ENCODE assay signal across 27 mouse cellular contexts in the genomic region with DNA sequence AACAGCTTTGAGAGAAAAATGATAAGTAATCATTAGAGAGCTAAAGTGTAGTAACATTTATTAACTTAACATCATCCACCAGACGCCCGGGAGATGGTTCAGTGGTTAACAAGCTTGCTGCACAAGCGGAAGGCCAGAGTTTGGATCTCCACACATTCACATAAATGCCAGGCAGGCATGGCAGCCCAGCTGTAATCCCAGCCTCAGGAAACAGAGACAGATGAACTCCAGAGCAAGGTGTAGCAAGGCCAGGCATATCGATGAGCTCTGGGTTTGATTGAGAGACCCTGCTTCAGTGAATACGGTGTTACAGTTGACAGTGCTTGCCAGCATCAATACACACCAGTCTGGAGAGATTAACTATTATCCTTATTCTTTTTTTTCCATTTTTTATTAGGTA.
A peak's percentile ranks its signal among the peaks of the same experiment; 100 is the strongest.
DNase-seq lines count a peak whose midpoint lies in the region; ATAC-seq and TF ChIP-seq lines count a peak whose summit lies in the region.
"Had no signal": no experiment of that assay in that cellular context is flagged by ENCODE, and none has a peak within 500 bp of the region (broad histone marks: within the 10 kb centered on the region; RNA-seq: fewer than 3 reads in every experiment).

No protein-coding gene starts in this region.

- no peaks in the 10 kb centered on the region for H3K9me3 ChIP-seq in heart, embryonic 10.5 days
- no peaks in the 10 kb centered on the region for H3K9me3 ChIP-seq in midbrain, embryonic 11.5 days (ENCODE audit: control insufficient read depth, low read length)
- H3K9me3 ChIP-seq in midbrain, postnatal 0 days (ENCODE audit: low read length): no peaks in the 10 kb centered on the region
- H3K9me3 ChIP-seq in embryonic facial prominence, embryonic 10.5 days: no peaks in the 10 kb centered on the region
- H3K9me3 ChIP-seq: embryonic facial prominence, embryonic 13.5 days; forebrain, embryonic 12.5 days; forebrain, embryonic 15.5 days; heart, embryonic 12.5 days; heart, embryonic 15.5 days had no signal

- H3K36me3 ChIP-seq in heart, embryonic 10.5 days: no peaks in the 10 kb centered on the region
- H3K36me3 ChIP-seq in midbrain, embryonic 11.5 days (ENCODE audit: control insufficient read depth, insufficient read depth, low read length): no peaks in the 10 kb centered on the region
- H3K36me3 ChIP-seq in midbrain, postnatal 0 days (ENCODE audit: insufficient read depth, low read length): no peaks in the 10 kb centered on the region
- no peaks in the 10 kb centered on the region for H3K36me3 ChIP-seq in embryonic facial prominence, embryonic 10.5 days (replicated peaks)
- H3K36me3 ChIP-seq: embryonic facial prominence, embryonic 13.5 days; forebrain, embryonic 12.5 days; forebrain, embryonic 15.5 days; heart, embryonic 12.5 days; heart, embryonic 15.5 days had no signal

- DNase-seq in heart, embryonic 10.5 days (ENCODE audit: low spot score): peak; percentile 60
- no peak for DNase-seq in heart, postnatal 14 days
- peak; percentile 45 for DNase-seq in midbrain, embryonic 11.5 days (ENCODE audit: low spot score, missing footprints)
- DNase-seq in midbrain, postnatal 0 days (ENCODE audit: low spot score): no peak
- peak; percentile 1 for DNase-seq in embryonic facial prominence, embryonic 10.5 days (ENCODE audit: low spot score)
- no peak for DNase-seq in cerebellum, adult 8-10 months
- DNase-seq: adrenal gland, postnatal 10 days; adrenal gland, postnatal 36 days; cerebellum, adult 18-20 months; cerebellum, adult 9-11 months; cerebellum, postnatal 25 days; gastrocnemius, postnatal 36 days; heart, adult 2 months; heart, postnatal 10 days; heart, postnatal 4 days; kidney, adult 11 months had no signal

- H3K4me2 ChIP-seq in midbrain, embryonic 11.5 days: no peak overlapping the region
- no peak overlapping the region for H3K4me2 ChIP-seq in midbrain, postnatal 0 days (ENCODE audit: low read depth, low read length, poor library complexity, severe bottlenecking)
- H3K4me2 ChIP-seq: embryonic facial prominence, embryonic 13.5 days; forebrain, embryonic 12.5 days; forebrain, embryonic 15.5 days; heart, embryonic 12.5 days; heart, embryonic 15.5 days; hindbrain, embryonic 14.5 days had no signal

- intact Hi-C loops in heart, postnatal 14 days (cut with DNase I): no loop called here

- no peak for TF ChIP-seq CTCF in midbrain, postnatal 0 days (IDR thresholded peaks at IDR 0.05)

- no peak for ATAC-seq in midbrain, embryonic 11.5 days (ENCODE audit: low FRiP score)
- ATAC-seq in midbrain, postnatal 0 days (ENCODE audit: low FRiP score): no peak
- ATAC-seq: activated CD4-positive, CD25-positive, alpha-beta regulatory T cell, adult 4 months; CD4-positive, CD25-positive, alpha-beta regulatory T cell, adult 4 months; forebrain, embryonic 15.5 days; hindbrain, postnatal 0 days; inflammation-experienced regulatory T-cells, adult 6 months had no signal

- WGBS in heart, embryonic 10.5 days: 88% methylated on average over 5 of the region's 5 CpGs
- WGBS in midbrain, embryonic 11.5 days: 91% methylated on average over 5 of the region's 5 CpGs
- 89% methylated on average over 5 of the region's 5 CpGs for WGBS in midbrain, postnatal 0 days
- 93% methylated on average over 5 of the region's 5 CpGs for WGBS in embryonic facial prominence, embryonic 10.5 days

- H3K9ac ChIP-seq in midbrain, embryonic 11.5 days (ENCODE audit: low read length): no peak overlapping the region
- no peak overlapping the region for H3K9ac ChIP-seq in midbrain, postnatal 0 days (replicated peaks; ENCODE audit: low read length, poor library complexity, severe bottlenecking)
- H3K9ac ChIP-seq: embryonic facial prominence, embryonic 13.5 days; forebrain, embryonic 12.5 days; forebrain, embryonic 15.5 days; heart, embryonic 12.5 days; heart, embryonic 15.5 days; hindbrain, embryonic 14.5 days had no signal

- H3K4me1 ChIP-seq in heart, embryonic 10.5 days: no peaks in the 10 kb centered on the region
- no peaks in the 10 kb centered on the region for H3K4me1 ChIP-seq in midbrain, embryonic 11.5 days (ENCODE audit: control insufficient read depth, insufficient read depth, low read length)
- H3K4me1 ChIP-seq in midbrain, postnatal 0 days (ENCODE audit: insufficient read depth, low read length): no peaks in the 10 kb centered on the region
- no peaks in the 10 kb centered on the region for H3K4me1 ChIP-seq in embryonic facial prominence, embryonic 10.5 days
- H3K4me1 ChIP-seq: embryonic facial prominence, embryonic 13.5 days; forebrain, embryonic 12.5 days; forebrain, embryonic 15.5 days; heart, embryonic 15.5 days had no signal

- no peak overlapping the region for H3K4me3 ChIP-seq in heart, embryonic 10.5 days
- H3K4me3 ChIP-seq in midbrain, embryonic 11.5 days (ENCODE audit: low read depth, low read length): no peak overlapping the region
- no peak overlapping the region for H3K4me3 ChIP-seq in midbrain, postnatal 0 days (ENCODE audit: low read depth, low read length)
- H3K4me3 ChIP-seq in embryonic facial prominence, embryonic 10.5 days: no peak overlapping the region
- H3K4me3 ChIP-seq: embryonic facial prominence, embryonic 13.5 days; erythroblast, embryonic 14.5 days; forebrain, embryonic 12.5 days; forebrain, embryonic 15.5 days; heart, adult 2 months; heart, embryonic 12.5 days; heart, embryonic 15.5 days had no signal

- H3K27ac ChIP-seq in heart, embryonic 10.5 days: no peak overlapping the region
- H3K27ac ChIP-seq in midbrain, embryonic 11.5 days (ENCODE audit: low read depth, low read length): no peak overlapping the region
- no peak overlapping the region for H3K27ac ChIP-seq in midbrain, postnatal 0 days (ENCODE audit: low read depth, low read length)
- H3K27ac ChIP-seq in embryonic facial prominence, embryonic 10.5 days (replicated peaks): no peak overlapping the region
- H3K27ac ChIP-seq: embryonic facial prominence, embryonic 13.5 days; forebrain, embryonic 12.5 days; forebrain, embryonic 15.5 days; heart, adult 2 months; heart, embryonic 15.5 days; hindbrain, embryonic 14.5 days; hindbrain, postnatal 0 days had no signal

- no peaks in the 10 kb centered on the region for H3K27me3 ChIP-seq in heart, embryonic 10.5 days (ENCODE audit: insufficient read depth, poor library complexity, severe bottlenecking)
- H3K27me3 ChIP-seq in midbrain, embryonic 11.5 days (ENCODE audit: control insufficient read depth, insufficient read depth, low read length): no peaks in the 10 kb centered on the region
- no peaks in the 10 kb centered on the region for H3K27me3 ChIP-seq in midbrain, postnatal 0 days (ENCODE audit: insufficient read depth, low read length)
- H3K27me3 ChIP-seq in embryonic facial prominence, embryonic 10.5 days (replicated peaks; ENCODE audit: low read depth, poor library complexity, severe bottlenecking): no peaks in the 10 kb centered on the region
- H3K27me3 ChIP-seq: embryonic facial prominence, embryonic 13.5 days; forebrain, embryonic 15.5 days; heart, embryonic 12.5 days; heart, embryonic 15.5 days had no signal

Comparison
In these comparisons a context has a peak if more than half of its experiments do, and no peak if none do; other contexts are left out.
1. DNase-seq: peak in heart, embryonic 10.5 days (single experiment), midbrain, embryonic 11.5 days (single experiment) and embryonic facial prominence, embryonic 10.5 days (single experiment); none in heart, postnatal 14 days (0 of 2), midbrain, postnatal 0 days (single experiment) and cerebellum, adult 8-10 months (single experiment).